Mouse (Mus musculus) forebrain, embryonic 16.5 days (tissue): ENCODE measurements around the gene Entpd6. TPM values are rescaled to one million over a fixed set of nuclear protein-coding genes. Genes with fewer than 3 reads are reported as not detected.

Experiments
- polyA plus RNA-seq: library from polyadenylated mRNA; unstranded; fragments of >200 nt; fragmentation: Nextera tagmentation; extraction: Ambion mirVana; gene quantifications from 2 replicates; pipeline ENCODE4 v1.2.1, GENCODE M21; 2015

Gene Entpd6
- polyA plus RNA-seq, 1 experiment from 2014 or later: 62.3 TPM

Other genes starting within 250 kb of the Entpd6 start
- 0.29 and 0.34 TPM in 2 replicates for gene Cst7, start 178.6 kb upstream of the Entpd6 start, polyA plus RNA-seq
- 42.2 and 44.4 TPM in 2 replicates for gene Apmap, start 140.5 kb upstream of the Entpd6 start, polyA plus RNA-seq
- gene Acss1, start 80.5 kb upstream of the Entpd6 start, polyA plus RNA-seq: 21.9 and 22.2 TPM in 2 replicates
- not detected in 2 replicates for gene Vsx1, start 59.7 kb upstream of the Entpd6 start, polyA plus RNA-seq
- gene Pygb, start 37.7 kb downstream of the Entpd6 start, polyA plus RNA-seq: 102 and 110 TPM in 2 replicates
- 109 and 115 TPM in 2 replicates for gene Abhd12, start 155.7 kb downstream of the Entpd6 start, polyA plus RNA-seq
- gene Gins1, start 156.4 kb downstream of the Entpd6 start, polyA plus RNA-seq: 24.2 and 28.6 TPM in 2 replicates